Mouse (Mus musculus): ENCODE results near the gene Slc39a11.
A peak's percentile ranks its signal among the peaks of the same experiment; 100 is the strongest.

Slc39a11 gene

DNA sequence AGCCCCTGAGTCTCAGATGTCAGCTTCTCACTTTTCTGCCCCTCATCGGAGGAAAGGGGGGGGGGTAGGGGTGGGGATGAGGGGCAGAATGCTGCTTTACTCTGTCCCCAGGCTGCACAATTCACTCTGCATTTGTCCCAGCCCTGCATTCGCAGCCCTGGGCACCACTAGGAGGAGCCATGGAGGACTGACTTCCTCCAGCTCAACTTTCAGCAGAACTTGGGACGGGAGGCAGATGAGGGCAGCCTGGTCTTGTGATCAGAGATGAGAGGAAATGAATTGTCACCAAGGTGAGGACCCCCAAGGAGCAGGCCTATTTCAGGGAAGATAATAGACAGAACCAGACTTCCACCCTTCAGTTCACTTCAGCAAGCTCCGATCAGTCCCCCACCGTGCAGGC is 311.3 kb downstream of the Slc39a11 start:
- DNase-seq (ENCODE audit: low spot score): no peak

- DNase-seq (ENCODE audit: low spot score): no peak
Observed at GRCm38 (mm10) chr11:113335706-113336105, 314.2 kb downstream of the Slc39a11 start.

- no peak for DNase-seq (ENCODE audit: low spot score)
Observed at GRCm38 (mm10) chr11:113334444-113334881, 315.4 kb downstream of the Slc39a11 start.

GRCm38 (mm10) chr11:113333535-113333934 is 316.3 kb downstream of the Slc39a11 start:
- no peak for DNase-seq (ENCODE audit: low spot score)

DNA sequence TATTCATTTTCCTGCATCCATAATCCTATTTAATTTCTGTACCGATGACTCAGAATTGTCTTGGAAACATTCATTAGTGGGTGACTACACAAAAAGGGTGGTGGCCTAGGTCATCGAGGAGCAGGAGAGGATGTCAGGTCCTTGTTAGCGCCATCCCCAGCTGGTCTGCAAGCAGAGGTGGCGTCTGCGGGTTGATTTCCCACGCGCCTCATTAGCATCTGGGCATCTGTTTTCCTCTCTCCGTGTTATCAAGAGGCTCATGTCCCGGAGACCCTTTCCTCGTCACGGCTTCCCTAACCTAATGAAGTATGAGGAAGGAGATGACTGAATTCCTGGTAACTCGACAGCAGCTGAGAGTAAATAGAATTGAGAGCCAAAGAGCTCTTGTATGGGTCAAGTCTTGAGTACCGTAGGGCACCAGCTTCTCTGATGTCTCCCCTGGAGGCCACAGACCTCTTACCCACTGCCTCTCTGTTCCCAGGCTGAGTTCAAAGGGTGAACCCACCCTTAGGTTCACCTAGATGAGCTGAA is 319.8 kb downstream of the Slc39a11 start:
- DNase-seq (ENCODE audit: low spot score): no peak

DNA sequence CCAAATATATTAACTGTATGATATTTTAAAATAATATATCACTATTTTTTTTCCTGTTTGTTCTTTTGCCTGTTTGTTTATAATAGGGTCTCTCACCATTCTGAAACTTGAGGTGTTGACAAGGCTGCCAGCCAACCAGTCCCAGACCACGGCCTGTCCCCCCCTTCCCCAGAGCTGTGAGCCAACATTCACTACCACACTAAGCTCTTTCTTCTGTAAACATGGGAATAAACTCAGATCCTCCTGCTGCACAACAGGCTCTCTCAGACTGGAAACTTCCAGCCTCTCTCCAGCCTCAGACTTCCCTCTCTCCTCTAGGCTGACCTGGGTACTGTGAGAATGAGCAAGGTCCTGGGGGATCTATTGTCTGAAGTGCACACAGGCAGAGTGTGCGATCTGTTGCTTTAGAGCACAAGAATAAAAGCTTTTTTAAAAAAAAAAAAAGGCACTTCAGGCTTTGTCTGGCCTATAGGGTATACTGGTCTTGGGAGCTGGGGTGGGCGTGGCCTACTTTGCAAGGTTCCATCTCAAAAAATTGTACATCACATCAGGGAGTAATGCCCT is 322.3 kb downstream of the Slc39a11 start:
- no peak for DNase-seq (ENCODE audit: low spot score)

GRCm38 (mm10) chr11:113326387-113327011 is 323.4 kb downstream of the Slc39a11 start:
- peak; percentile 39 for DNase-seq (ENCODE audit: low spot score)

GRCm38 (mm10) chr11:113321601-113322000 is 328.3 kb downstream of the Slc39a11 start:
- DNase-seq (ENCODE audit: low spot score): no peak

DNA sequence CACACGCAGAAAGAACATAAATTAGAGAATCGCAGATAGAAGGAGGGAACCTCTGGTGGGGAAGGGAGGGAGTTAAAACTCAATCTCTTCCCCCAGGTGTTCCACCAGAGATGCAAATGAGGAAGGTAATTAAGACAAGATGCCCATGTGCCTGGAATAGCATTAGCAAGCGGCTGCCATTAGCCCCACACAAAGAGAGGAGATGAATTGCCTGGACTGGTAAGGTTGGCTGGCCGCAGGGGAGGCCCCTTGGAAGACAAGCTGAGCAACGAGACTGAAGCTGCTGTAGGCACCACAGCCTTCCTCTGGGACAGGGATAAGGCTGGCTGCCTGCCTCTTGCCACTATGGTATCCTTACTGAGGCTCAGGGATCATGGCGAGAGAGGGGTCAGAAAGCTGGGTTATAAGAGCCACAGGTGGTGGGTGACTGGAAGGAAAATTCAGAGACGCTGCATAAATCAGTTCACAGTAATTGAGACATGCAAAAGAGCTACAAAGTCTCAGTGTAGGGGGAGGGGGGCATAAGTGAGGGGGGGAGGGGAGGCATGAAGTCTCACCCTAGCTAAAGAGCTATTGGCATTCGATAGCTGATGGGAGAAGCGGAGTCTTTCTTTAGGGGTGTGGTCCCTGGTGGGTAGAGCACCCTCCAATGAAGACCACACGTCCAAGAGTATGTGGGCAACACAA is 340.5 kb downstream of the Slc39a11 start:
- no peak for DNase-seq (ENCODE audit: low spot score)

DNA sequence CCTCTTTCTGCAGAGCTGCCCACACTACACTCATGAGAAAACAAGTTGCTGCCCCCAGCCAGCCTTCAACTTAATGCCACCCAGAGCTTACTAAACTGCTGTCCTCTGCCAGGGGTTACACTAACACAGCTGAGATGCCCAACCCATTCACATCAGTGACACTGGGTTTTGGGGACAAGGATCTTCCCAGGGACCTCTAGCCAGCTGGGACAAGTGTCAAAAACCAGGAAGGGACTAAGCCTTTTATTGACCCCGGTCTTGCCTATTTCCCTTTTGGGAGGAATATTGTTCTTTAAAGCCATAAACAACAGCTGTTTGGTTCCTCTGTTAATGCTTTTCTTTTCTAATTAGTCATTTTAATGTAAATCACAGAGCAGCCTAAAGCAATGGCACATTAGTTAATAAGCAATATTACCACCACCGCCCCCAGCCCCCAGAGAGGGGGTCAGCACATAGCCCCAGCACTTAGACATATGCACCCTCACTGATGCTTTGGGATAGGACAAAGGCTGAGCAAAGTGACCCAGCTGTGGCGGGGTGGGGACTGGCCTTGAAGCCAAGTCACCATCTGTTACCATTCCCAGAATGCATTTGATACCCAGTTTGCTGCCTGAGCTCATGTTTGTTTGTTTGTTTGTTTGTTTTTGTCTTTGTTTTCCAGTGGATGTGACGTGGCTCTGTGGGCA is 341.5 kb downstream of the Slc39a11 start:
- DNase-seq (ENCODE audit: low spot score): no peak

DNA sequence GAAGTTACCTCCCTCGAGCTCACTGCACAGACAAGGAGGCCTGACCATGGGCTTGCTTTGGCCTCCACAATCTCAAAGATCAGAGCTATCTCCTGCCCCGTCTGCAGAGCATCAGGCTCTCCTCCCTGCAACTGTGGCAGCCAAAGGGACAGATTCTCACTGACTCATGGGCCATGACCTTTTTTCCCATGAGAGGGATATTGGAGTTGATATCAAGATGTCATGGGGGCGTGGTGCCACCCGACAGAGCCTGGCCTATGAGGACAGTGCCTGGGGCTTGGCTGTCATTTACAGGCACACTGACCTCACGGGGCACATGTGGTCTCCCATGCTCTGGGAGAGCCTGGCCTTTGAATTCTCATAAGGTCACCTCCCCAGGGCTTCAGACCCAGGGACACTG is 346.7 kb downstream of the Slc39a11 start:
- no peak for DNase-seq (ENCODE audit: low spot score)

GRCm38 (mm10) chr11:113299492-113299891 is 350.4 kb downstream of the Slc39a11 start:
- no peak for DNase-seq (ENCODE audit: low spot score)

GRCm38 (mm10) chr11:113297765-113298164 is 352.1 kb downstream of the Slc39a11 start:
- DNase-seq (ENCODE audit: low spot score): peak; percentile 58

DNA sequence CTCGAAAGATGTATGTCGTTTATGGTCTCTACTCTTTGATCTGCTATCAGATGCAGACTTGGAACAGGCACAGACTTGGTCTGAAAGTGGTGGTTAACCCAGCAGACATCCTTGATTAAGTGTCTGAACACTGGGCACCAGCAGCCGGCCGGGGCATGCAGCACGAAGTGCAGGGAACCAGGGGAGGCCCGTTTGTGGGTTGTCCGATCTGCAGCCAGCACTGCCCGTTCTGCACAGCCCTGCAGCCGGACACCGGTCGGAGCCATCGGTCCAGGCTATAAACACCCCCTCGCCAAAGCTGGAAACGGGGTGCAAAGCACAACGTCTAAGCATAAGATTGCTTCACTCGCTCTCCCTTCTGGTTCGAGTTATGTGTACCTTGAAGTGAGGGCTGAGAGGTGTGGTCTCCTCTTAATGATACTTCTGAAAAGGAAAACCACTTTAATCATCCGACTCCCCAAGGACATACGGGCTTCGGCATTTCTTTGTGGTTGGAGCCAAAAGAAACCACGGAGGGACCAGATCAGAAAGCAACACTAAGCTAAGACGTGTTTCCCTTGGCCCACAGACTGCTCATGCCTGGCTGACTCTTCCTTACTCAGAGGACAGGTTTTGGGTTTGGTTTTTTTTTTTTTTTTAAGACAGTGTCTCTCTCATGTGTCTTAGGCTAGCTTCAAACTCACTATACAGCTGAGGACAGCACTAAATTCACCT is 352.8 kb downstream of the Slc39a11 start:
- no peak for DNase-seq (ENCODE audit: low spot score)

DNA sequence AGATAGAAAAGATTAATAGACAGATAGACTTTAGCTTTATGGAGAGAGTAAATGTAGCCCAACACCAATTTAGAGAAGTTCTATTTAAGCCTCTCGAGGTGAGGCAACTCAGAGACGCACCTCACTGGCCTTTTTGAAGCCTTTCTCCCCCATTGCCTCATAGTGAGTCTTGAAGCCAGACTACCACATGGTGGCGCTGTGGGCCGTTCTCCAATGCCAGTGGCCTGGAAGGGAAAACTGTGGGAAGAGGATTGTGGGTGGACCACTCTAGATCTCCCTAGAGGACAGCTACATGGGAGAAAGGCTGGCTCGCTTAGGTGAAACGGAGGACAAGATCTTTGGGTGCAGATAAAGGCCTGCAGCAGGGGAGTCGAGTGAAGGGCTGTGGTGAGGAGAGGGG is 353.7 kb downstream of the Slc39a11 start:
- peak; percentile 64 for DNase-seq (ENCODE audit: low spot score)

DNA sequence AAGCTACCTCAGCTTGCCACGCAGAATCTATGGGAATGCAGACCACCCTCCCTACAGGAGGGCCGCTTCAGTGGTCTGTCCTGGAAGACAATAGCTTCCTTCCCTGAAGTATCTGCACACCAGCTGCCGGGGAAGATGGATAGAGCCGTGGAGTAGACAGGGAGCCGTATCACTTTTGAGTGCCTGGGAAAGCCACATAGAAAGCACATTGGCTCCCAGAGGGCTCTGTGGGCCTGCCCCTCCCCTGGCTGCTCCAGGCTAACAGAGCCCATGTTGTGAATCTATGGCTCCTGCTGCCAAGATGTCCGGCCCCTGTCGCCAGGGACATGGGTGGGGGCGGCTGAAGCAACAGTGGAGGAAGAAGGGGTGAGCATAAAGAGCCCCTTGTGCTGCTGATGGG is 355.4 kb downstream of the Slc39a11 start:
- no peak for DNase-seq (ENCODE audit: low spot score)

DNA sequence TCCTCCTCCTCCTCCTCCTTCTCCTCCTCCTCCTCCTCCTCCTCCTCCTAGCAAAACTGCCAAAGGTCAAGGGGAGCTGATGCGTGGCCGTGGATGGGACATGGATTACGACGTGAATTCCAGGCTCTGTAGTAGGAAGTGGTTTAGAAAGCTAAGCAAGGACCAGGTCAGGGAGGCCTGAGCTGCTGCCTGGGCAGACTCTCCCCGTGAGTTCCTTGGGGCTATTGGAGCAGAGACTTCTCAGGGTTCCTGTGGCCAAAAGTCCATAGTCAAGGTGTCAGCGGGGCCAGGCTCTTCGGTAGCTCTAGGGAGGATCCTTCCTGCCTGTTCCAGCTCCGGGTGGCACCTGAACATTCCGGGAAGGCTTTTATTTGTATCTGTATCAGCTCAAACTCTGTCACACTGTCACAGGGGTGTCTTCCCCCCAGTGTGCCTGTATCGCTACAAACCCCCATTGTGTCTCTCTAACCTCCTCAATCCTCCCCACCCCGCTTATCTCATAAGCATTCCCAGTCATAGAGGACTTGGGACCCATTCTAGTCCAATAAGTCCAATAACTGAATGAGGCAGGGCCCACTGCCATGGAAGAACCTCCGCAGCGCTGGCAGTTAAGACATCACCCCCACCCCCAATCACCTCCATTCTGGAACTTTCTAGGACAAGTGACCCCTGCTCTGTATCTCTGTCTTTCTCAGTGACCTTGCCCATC is 356.8 kb downstream of the Slc39a11 start:
- DNase-seq (ENCODE audit: low spot score): no peak

GRCm38 (mm10) chr11:113291781-113292714 is 357.8 kb downstream of the Slc39a11 start:
- no peak for DNase-seq (ENCODE audit: low spot score)

GRCm38 (mm10) chr11:113290911-113291310 is 359.0 kb downstream of the Slc39a11 start:
- DNase-seq (ENCODE audit: low spot score): no peak
